Mouse (Mus musculus): ENCODE measurements at regions not wholly inside any gene's neighbourhood (a gene's known extent, or its start where the extent isn't known, plus 50 kb on each side); places are given as distances from the start of the nearest gene placed in this dataset.

- no peaks in the 10 kb centered on the region for H3K9me3 ChIP-seq (replicated peaks; ENCODE audit: insufficient read depth, low read length)
- DNase-seq (ENCODE audit: low read depth, low spot score): no peak
- H3K4me3 ChIP-seq (ENCODE audit: control insufficient read depth in 1 of 2, insufficient read depth in 1 of 2, low read depth in 2 of 2, low read length in 2 of 2): no peak overlapping the region
- TF ChIP-seq CHD2 (IDR thresholded peaks at IDR 0.05; ENCODE audit: low read length) (no peak), ZNF384 (IDR thresholded peaks at IDR 0.05; ENCODE audit: low read depth, low read length) (no peak), CTCF (IDR thresholded peaks at IDR 0.05 in 2 of 3, conservative IDR thresholded peaks at IDR 0.05 in 1 of 3; ENCODE audit: control insufficient read depth in 1 of 3, insufficient read depth in 1 of 3, low read depth in 2 of 3, low read length in 3 of 3, poor library complexity in 1 of 3, severe bottlenecking in 1 of 3) (no peak), USF1 (IDR thresholded peaks at IDR 0.05; ENCODE audit: low read depth, low read length) (no peak), EP300 (IDR thresholded peaks at IDR 0.05; ENCODE audit: low read depth in 1 of 2, low read length in 2 of 2) (no peak), HCFC1 (IDR thresholded peaks at IDR 0.05; ENCODE audit: low read depth, low read length) (no peak), RCOR1 (IDR thresholded peaks at IDR 0.05; ENCODE audit: low read depth, low read length) (no peak), ZKSCAN1 (IDR thresholded peaks at IDR 0.05; ENCODE audit: low read depth, low read length) (no peak), MYB (IDR thresholded peaks at IDR 0.05; ENCODE audit: low read depth, low read length) (no peak)
- no peaks in the 10 kb centered on the region for H3K27me3 ChIP-seq (ENCODE audit: control insufficient read depth in 1 of 2, insufficient read depth in 2 of 2, low read length in 2 of 2)
- H3K79me2 ChIP-seq (ENCODE audit: control insufficient read depth, insufficient read depth, low read length, poor library complexity): no peaks in the 10 kb centered on the region
- no peak overlapping the region for H3K27ac ChIP-seq (ENCODE audit: control insufficient read depth, low read depth, low read length)
- H3K9ac ChIP-seq (ENCODE audit: control insufficient read depth, low read depth, low read length, poor library complexity, severe bottlenecking): no peak overlapping the region
- no peaks in the 10 kb centered on the region for H3K36me3 ChIP-seq (ENCODE audit: control insufficient read depth in 1 of 2, insufficient read depth in 2 of 2, low read length in 2 of 2)
- H3K4me1 ChIP-seq (ENCODE audit: control insufficient read depth in 1 of 2, insufficient read depth in 2 of 2, low read length in 2 of 2): no peaks in the 10 kb centered on the region
Measured at GRCm38 (mm10) chr4:125439856-125440255, 50.6 kb upstream of the Grik3 start.

- Histone ChIP-seq H3K9ac (ENCODE audit: control insufficient read depth, low read depth, low read length, poor library complexity, severe bottlenecking) (no peak overlapping the region), H3K79me2 (ENCODE audit: control insufficient read depth, insufficient read depth, low read length, poor library complexity) (no peaks in the 10 kb centered on the region), H3K36me3 (ENCODE audit: control insufficient read depth in 1 of 2, insufficient read depth in 2 of 2, low read length in 2 of 2) (no peaks in the 10 kb centered on the region), H3K27me3 (ENCODE audit: control insufficient read depth in 1 of 2, insufficient read depth in 2 of 2, low read length in 2 of 2) (no peaks in the 10 kb centered on the region), H3K27ac (ENCODE audit: control insufficient read depth, low read depth, low read length) (no peak overlapping the region), H3K9me3 (replicated peaks; ENCODE audit: insufficient read depth, low read length) (no peaks in the 10 kb centered on the region), H3K4me1 (ENCODE audit: control insufficient read depth in 1 of 2, insufficient read depth in 2 of 2, low read length in 2 of 2) (no peaks in the 10 kb centered on the region), H3K4me3 (ENCODE audit: control insufficient read depth in 1 of 2, insufficient read depth in 1 of 2, low read depth in 2 of 2, low read length in 2 of 2) (no peak overlapping the region)
- TF ChIP-seq TCF12 (IDR thresholded peaks at IDR 0.05; ENCODE audit: low read depth, low read length) (no peak), CHD1 (IDR thresholded peaks at IDR 0.05; ENCODE audit: low read depth, low read length) (no peak), POLR2AphosphoS2 (IDR thresholded peaks at IDR 0.05; ENCODE audit: low read length) (no peak), RAD21 (IDR thresholded peaks at IDR 0.05; ENCODE audit: low read depth, low read length) (no peak), NELFE (IDR thresholded peaks at IDR 0.05; ENCODE audit: low read depth, low read length) (no peak), ZKSCAN1 (IDR thresholded peaks at IDR 0.05; ENCODE audit: low read depth, low read length) (no peak), ETS1 (IDR thresholded peaks at IDR 0.05; ENCODE audit: low read depth, low read length) (no peak), CTCF (IDR thresholded peaks at IDR 0.05 in 2 of 3, conservative IDR thresholded peaks at IDR 0.05 in 1 of 3; ENCODE audit: control insufficient read depth in 1 of 3, insufficient read depth in 1 of 3, low read depth in 2 of 3, low read length in 3 of 3, poor library complexity in 1 of 3, severe bottlenecking in 1 of 3) (no peak), MAX (IDR thresholded peaks at IDR 0.05; ENCODE audit: low read length) (no peak), POLR2AphosphoS5 (IDR thresholded peaks at IDR 0.05; ENCODE audit: borderline replicate concordance, low read depth, low read length) (no peak), BHLHE40 (IDR thresholded peaks at IDR 0.05; ENCODE audit: borderline replicate concordance, low read depth, low read length) (no peak)
- DNase-seq (ENCODE audit: low read depth, low spot score): no peak
Measured at GRCm38 (mm10) chr4:125437161-125437822, 53.2 kb upstream of the Grik3 start.
